Mouse (Mus musculus) kidney, postnatal 0 days (tissue): Measurements from ENCODE around the gene Ptpre. TPM values are rescaled to one million over a fixed set of nuclear protein-coding genes. Genes with fewer than 3 reads are reported as not detected.

ENCODE experiments used
- ATAC-seq: fragments of 200-750 bp; cut with Nextera tagmentation; replicated peaks from 2 replicates; pipeline ENCODE4 v1.8.0; 2017; ENCODE audit warnings: low read depth, moderate number of reproducible peaks, moderate TSS enrichment, moderate library complexity; ENCODE audit not compliant: low FRiP score
- DNase-seq: peaks from one replicate; pipeline ENCODE4 v3.0.0-alpha.2; 2016; ENCODE audit warnings: low spot score
- H3K27ac ChIP-seq: fragments of 300-500 bp; sonication (generic); 2 replicates; pipeline ENCODE4 v1.5.1; 2014; ENCODE audit warnings: mild to moderate bottlenecking
- H3K27me3 ChIP-seq: fragments of 300-500 bp; sonication (generic); 2 replicates; pipeline ENCODE4 v1.6.1; 2014; ENCODE audit warnings: low read length, mixed read lengths; ENCODE audit not compliant: insufficient read depth
- H3K36me3 ChIP-seq: fragments of 300-500 bp; sonication (generic); 2 replicates; pipeline ENCODE4 v1.6.1; 2014; ENCODE audit warnings: low read length, mixed read lengths; ENCODE audit not compliant: insufficient read depth
- H3K4me1 ChIP-seq: fragments of 300-500 bp; sonication (generic); replicated peaks from 2 replicates; pipeline ENCODE4 v1.6.1; 2014; ENCODE audit warnings: antibody characterized with exemption, low read length, mixed read lengths; ENCODE audit not compliant: insufficient read depth
- H3K4me2 ChIP-seq: fragments of 300-500 bp; sonication (generic); 2 replicates; pipeline ENCODE4 v1.6.1; 2014; ENCODE audit warnings: mild to moderate bottlenecking, low read length, moderate library complexity, mixed read lengths
- H3K4me3 ChIP-seq: fragments of 300-500 bp; sonication (generic); replicated peaks from 2 replicates; pipeline ENCODE4 v1.5.1; 2014; ENCODE audit warnings: low read depth, low read length
- H3K9ac ChIP-seq: fragments of 300-500 bp; sonication (generic); 2 replicates; pipeline ENCODE4 v1.6.1; 2014; ENCODE audit warnings: low read depth, low read length
- H3K9me3 ChIP-seq: fragments of 300-500 bp; sonication (generic); replicated peaks from 2 replicates; pipeline ENCODE4 v1.6.1; 2016; ENCODE audit warnings: low read length, inconsistent platforms, mixed read lengths
- CTCF ChIP-seq: IDR thresholded peaks from 2 replicates; pipeline ENCODE4 v1.5.1; 2016; ENCODE audit warnings: antibody characterized with exemption, low read depth, mild to moderate bottlenecking, moderate library complexity
- WGBS: fragments of 180-500 bp; shearing (Covaris S2); extraction: QIAGEN DNeasy Blood & Tissue Kit; methylation state at CpG from one replicate; pipeline ENCODE4 v1.1.7; 2014; 5-methylcytosine and 5-hydroxymethylcytosine counted together
- polyA plus RNA-seq: library from polyadenylated mRNA; unstranded; fragments of >200 nt; fragmentation: Nextera tagmentation; extraction: Ambion mirVana; gene quantifications from 2 replicates; pipeline ENCODE4 v1.2.1, GENCODE M21; 2015

The Ptpre gene
- polyA plus RNA-seq: 1.0 and 1.3 TPM in 2 replicates

GRCm38 (mm10) chr7:135537341-135537901 is at the start of gene Ptpre:
TSS of gene Ptpre (plus strand) at chr7:135537481.
- Histone ChIP-seq H3K9me3 (no peaks in the 10 kb centered on the region), H3K4me1 (no peaks in the 10 kb centered on the region), H3K9ac (peak within 1 kb of the TSS; percentile 50), H3K4me3 (peak within 1 kb of the TSS; percentile 42), H3K36me3 (no peaks in the 10 kb centered on the region), H3K27me3 (no peaks in the 10 kb centered on the region), H3K4me2 (peak within 1 kb of the TSS; percentile 87), H3K27ac (no peak within 1 kb of the TSS)
- TF ChIP-seq CTCF: peak; percentile 82
- peak; percentile 95 for ATAC-seq
- peak; percentile 90 for DNase-seq
- WGBS: 4% methylated on average over 28 of the region's 28 CpGs

- Histone ChIP-seq H3K9me3 (no peaks in the 10 kb centered on the region), H3K4me3 (no peak overlapping the region), H3K4me1 (no peaks in the 10 kb centered on the region), H3K4me2 (no peak overlapping the region), H3K27me3 (no peaks in the 10 kb centered on the region), H3K36me3 (no peaks in the 10 kb centered on the region), H3K9ac (no peak overlapping the region), H3K27ac (no peak overlapping the region)
- DNase-seq (no peak), ATAC-seq (no peak)
- 66% methylated on average over 6 of the region's 6 CpGs for WGBS
- TF ChIP-seq CTCF: peak; percentile 72
These were observed 49.0 kb upstream of the Ptpre start for GRCm38 (mm10) chr7:135488214-135488810.

GRCm38 (mm10) chr7:135489724-135490499 is 47.4 kb upstream of the Ptpre start:
- Histone ChIP-seq H3K27me3 (no peaks in the 10 kb centered on the region), H3K4me1 (no peaks in the 10 kb centered on the region), H3K9ac (no peak overlapping the region), H3K9me3 (no peaks in the 10 kb centered on the region), H3K27ac (no peak overlapping the region), H3K36me3 (no peaks in the 10 kb centered on the region), H3K4me2 (no peak overlapping the region), H3K4me3 (no peak overlapping the region)
- WGBS: 67% methylated on average over 9 of the region's 9 CpGs
- TF ChIP-seq CTCF: 0 out of 2 replicates have a peak, but pooled peaks have one; percentile 9
- ATAC-seq (no peak), DNase-seq (no peak)

GRCm38 (mm10) chr7:135490500-135490886 is 46.8 kb upstream of the Ptpre start:
- no peaks in the 10 kb centered on the region for H3K27me3 ChIP-seq
- H3K9ac ChIP-seq: no peak overlapping the region
- no peaks in the 10 kb centered on the region for H3K36me3 ChIP-seq
- no peaks in the 10 kb centered on the region for H3K4me1 ChIP-seq
- H3K27ac ChIP-seq: no peak overlapping the region
- ATAC-seq (no peak), DNase-seq (no peak)
- TF ChIP-seq CTCF: no peak
- no peak overlapping the region for H3K4me3 ChIP-seq
- H3K4me2 ChIP-seq: no peak overlapping the region
- H3K9me3 ChIP-seq: no peaks in the 10 kb centered on the region
- WGBS: 38% methylated on average over 8 of the region's 8 CpGs

DNA sequence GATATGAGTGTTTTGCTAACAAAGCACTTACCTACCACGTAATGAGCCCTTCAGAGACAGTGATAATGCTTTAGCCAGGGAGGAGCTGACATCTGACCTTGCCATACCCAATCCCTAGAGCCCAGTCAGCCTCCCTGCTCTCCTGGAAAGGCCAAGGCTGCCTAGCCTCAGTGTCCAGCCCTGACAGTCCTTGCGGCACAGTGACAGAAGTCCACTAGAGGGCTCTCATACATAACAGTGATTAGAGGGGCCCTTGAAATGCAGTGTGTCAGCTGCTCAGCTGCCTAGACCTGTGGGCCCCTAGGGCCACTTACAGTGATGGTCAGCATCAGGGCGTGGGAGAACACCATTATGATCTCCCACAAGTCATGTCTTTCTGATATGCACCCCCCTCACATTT is 42.0 kb upstream of the Ptpre start:
- Histone ChIP-seq H3K4me1 (no peaks in the 10 kb centered on the region), H3K4me3 (no peak overlapping the region), H3K4me2 (no peak overlapping the region), H3K27ac (no peak overlapping the region), H3K27me3 (no peaks in the 10 kb centered on the region), H3K9me3 (no peaks in the 10 kb centered on the region), H3K36me3 (no peaks in the 10 kb centered on the region), H3K9ac (no peak overlapping the region)
- DNase-seq (peak; percentile 35), ATAC-seq (no peak)
- TF ChIP-seq CTCF: peak; percentile 64
- WGBS: 41% methylated on average over 3 of the region's 3 CpGs

DNA sequence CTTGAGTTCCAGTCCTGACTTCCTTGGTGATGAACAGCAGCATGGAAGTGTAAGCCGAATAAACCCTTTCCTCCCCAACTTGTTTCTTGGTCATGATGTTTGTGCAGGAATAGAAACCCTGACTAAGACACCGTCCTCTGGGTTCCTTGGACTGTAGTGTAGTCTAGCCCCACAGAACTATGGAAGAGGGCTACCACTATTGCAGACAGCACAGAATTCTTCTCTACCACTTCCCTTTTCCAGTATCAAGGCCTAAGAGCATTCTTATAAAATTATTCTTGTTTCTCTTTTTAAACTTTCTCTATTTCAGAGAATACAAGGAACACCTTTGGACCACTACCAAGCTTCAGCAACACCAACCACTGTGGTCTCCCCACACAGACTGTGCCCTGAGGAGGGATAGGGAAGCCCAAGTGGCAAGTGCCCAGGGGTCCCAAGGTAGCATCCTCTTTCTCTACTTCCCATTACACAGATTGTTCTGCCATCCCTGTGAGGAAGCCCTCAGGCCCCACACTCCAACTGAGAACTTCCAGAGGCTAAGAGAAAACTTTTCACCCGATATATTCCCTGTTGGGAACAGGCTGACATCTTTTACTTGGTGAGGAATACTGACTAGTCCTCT is 38.6 kb upstream of the Ptpre start:
- no peak for DNase-seq
- H3K9me3 ChIP-seq: no peaks in the 10 kb centered on the region
- TF ChIP-seq CTCF: no peak
- no peak overlapping the region for H3K9ac ChIP-seq
- no peaks in the 10 kb centered on the region for H3K27me3 ChIP-seq
- H3K4me3 ChIP-seq: no peak overlapping the region
- H3K27ac ChIP-seq: no peak overlapping the region
- H3K4me1 ChIP-seq: no peaks in the 10 kb centered on the region
- H3K4me2 ChIP-seq: no peak overlapping the region
- 65% methylated on average over 2 of the region's 3 CpGs for WGBS
- no peaks in the 10 kb centered on the region for H3K36me3 ChIP-seq
- ATAC-seq: no peak
